Mouse (Mus musculus): ENCODE results near the gene AI481877.

DNA sequence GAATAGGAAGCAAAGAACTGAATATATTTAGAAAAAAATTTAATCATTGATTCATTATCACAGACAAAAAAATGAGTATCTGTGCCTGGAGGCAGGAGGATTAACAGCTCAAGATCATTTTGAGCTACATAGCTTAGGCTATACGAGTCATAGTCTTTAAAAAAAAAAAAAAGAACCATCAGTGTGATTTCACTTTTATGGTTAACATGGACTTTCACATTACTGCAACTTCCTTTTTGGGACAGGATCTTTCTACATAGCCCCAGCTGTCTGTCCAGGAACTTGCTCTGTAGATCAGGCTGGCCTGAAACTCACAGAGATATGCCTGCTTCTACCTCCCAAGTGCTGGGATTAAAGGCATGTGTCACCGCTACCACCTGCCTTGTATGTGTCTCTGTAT, 55.4 kb downstream of the AI481877 start:
- TF ChIP-seq GATA1 (IDR thresholded peaks at IDR 0.05; ENCODE audit: low read length) (no peak), TAL1 (IDR thresholded peaks at IDR 0.05; ENCODE audit: low read length) (no peak)
